Mouse (Mus musculus): Measurements from ENCODE around the gene Gm49368.

Gm49368 gene

DNA sequence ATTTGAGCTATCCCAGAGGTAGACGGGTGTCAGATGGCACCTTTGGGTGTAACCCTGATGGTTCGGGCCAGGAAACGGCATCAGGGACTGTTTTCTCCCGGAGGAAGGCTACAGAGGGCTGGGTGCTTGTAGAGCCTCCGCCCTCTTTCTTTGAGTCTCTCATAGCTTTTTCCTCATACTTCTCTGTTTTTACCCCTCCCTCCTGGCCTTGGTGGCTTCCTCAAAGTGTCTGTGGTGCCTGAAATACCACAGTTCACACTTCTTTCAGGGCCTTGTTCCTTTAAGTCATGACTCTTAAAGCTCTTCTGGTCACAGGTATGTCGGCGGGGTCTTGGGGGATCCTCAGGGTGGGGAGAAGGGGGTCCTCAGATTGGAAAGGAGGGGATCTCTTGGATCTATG lies at the start of gene Gm49368, which contains the start of gene Itgam:
Gm49368 (plus strand) TSS at position 228 of the 400 bp plus-strand sequence.
Itgam (plus strand) TSS at position 185 of the 400 bp plus-strand sequence.
- no peak for TF ChIP-seq GATA4 (IDR thresholded peaks at IDR 0.05; ENCODE audit: insufficient replicate concordance, low read length)

DNA sequence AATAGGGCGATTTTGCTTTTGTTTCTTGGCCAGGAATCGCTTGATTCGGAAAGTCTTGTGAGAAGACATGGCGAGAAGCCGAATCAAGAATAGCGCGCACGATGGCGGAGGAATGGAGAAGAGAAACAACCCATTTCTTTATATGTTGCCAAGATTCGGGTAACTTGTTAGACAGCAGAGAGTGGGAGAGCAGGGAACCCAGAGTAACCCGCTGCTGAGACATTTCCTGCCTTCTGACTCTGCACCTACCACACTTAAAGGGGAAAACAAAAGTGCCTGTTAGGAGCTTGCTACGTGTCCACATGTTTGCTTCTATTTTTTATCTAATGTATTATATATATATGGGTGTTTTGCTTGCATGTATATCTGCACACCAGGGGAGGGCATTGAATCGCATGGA lies 49.4 kb upstream of the Gm49368 start:
- no peak for TF ChIP-seq GATA4 (IDR thresholded peaks at IDR 0.05; ENCODE audit: insufficient replicate concordance, low read length)

DNA sequence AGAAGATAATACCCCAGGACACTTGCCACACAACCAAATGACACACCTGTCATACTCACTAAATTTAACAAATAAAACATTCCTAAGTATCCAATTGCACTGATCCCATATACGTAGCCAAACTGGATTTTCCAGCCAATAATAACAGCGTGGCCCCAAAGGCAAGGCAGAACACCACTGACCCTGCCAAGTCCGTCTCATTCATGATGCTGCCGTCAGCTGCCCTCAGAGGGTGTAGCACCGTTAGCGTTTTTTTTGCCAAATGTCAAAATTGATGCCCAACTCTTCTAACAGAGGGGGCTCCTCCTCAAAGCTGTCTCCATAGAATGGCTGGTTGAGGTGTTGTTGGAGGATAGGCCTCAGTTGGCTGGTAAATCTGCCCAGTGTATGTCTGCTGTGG lies 45.8 kb upstream of the Gm49368 start:
- TF ChIP-seq GATA4 (IDR thresholded peaks at IDR 0.05; ENCODE audit: insufficient replicate concordance, low read length), result no peak

DNA sequence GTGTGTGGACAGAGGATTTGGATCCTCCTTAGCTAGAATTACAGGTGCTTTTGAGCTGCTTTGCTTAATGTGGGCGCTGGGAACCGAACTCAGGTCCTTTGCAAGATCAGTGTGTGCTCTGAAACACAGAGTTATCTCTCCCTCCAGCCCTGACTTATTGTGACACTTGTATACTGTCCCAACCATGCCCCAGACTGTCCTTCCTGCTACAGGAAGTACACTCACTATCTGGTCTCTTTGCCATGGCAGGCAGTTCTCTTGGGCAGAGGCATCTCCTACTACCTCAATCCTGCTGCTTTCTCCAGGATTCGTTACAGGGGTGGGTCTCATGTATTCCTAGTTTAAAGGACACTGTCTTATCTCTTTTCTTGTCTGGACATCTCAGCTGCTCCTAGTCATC lies 44.2 kb upstream of the Gm49368 start:
- no peak for TF ChIP-seq GATA4 (IDR thresholded peaks at IDR 0.05; ENCODE audit: insufficient replicate concordance, low read length)

DNA sequence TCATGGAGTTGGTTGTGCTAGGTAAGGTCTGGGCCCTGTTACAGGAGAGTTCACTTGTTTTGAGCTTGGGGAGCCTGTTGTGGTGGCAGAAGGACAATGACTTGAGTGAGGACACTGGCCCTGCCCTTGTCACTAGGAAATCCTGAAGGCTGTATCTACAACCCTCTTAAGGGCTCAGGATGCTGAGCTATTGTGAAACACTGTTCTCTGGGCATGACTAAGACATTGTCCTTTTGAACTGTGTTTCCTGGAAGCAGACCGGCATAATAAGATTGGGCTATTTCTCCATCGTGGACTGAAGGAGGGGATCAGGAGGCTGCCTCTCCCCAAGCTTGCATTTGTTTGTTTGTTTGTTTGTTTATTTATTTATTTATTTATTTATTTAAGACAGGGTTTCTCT lies 43.3 kb upstream of the Gm49368 start:
- no peak for TF ChIP-seq GATA4 (IDR thresholded peaks at IDR 0.05; ENCODE audit: insufficient replicate concordance, low read length)

DNA sequence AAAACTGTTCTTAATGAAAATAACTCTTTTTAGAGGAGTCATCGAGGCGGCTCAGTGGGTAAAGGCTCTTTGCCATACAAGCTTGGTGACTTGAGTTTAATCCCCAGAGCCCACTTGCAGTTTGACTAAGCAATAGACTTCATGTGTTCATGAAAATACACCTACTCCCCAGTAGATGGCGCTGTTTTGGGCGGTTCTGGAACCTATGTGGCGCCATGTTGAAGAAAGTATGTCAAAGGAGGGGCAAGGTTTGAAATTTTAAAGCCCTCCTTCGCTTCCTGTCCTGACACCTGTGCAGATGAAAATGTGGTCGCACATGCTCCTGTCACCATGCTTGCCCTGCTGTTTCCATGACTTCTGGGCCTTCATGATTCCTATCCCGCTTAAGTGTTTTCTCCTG lies 39.5 kb upstream of the Gm49368 start:
- TF ChIP-seq GATA4 (IDR thresholded peaks at IDR 0.05; ENCODE audit: insufficient replicate concordance, low read length), result no peak

DNA sequence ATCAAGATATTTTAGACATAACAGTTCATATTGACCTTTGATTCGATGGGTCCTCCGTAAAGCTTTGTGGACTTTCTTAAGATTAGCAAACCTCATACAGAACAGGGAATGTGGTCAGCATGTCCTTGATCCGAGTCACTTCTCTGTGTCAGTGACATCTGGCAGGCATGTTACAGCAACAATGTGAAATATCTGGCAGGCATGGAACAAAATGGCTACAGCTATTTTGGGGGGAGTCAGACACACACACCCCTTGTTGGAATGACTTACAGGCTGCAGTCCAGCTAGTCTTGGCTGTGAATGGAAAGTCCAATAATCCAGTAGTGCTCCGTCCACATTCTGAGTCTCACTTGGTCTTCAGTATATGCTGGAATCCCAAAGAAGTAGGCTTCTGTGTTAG lies 38.9 kb upstream of the Gm49368 start:
- no peak for TF ChIP-seq GATA4 (IDR thresholded peaks at IDR 0.05; ENCODE audit: insufficient replicate concordance, low read length)

DNA sequence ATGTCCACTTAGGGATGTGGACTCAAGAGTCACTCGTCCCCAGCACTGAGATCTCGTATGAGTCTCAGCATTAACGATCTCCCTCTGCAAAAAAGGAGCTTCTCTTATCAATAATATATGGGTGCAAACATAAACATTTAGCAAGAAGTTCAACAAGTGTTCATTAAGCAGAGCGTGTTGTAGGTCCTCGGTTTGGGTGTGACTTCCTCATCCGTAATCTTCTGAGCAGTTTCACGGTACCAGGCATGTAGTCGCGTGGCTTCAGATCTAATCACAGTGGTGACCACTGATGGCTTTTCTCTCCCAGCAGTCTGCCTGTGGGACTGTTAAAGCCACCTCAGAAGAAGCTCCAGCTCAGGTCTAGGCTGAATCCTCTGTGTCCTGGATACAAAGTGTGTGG lies 38.1 kb upstream of the Gm49368 start:
- no peak for TF ChIP-seq GATA4 (IDR thresholded peaks at IDR 0.05; ENCODE audit: insufficient replicate concordance, low read length)

DNA sequence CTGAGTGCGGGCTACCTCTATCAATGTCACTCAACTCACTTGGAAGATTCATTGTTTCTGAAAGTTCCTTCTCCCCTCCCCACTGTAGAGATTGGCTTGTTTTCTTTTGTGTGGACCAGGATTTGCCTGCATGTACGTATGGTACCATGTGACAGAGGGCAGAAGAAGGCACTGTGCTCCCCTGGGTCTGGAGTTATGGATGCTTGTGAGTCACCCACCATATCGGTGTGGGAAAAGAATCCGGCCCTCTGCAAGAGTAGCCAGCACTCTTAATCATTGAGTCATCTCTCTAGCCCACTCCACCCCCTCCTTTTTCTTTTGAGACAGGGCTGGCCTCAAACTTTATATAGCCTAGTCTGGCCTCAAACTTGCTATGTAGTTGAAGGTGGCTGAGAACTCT lies 37.6 kb upstream of the Gm49368 start:
- no peak for TF ChIP-seq GATA4 (IDR thresholded peaks at IDR 0.05; ENCODE audit: insufficient replicate concordance, low read length)

DNA sequence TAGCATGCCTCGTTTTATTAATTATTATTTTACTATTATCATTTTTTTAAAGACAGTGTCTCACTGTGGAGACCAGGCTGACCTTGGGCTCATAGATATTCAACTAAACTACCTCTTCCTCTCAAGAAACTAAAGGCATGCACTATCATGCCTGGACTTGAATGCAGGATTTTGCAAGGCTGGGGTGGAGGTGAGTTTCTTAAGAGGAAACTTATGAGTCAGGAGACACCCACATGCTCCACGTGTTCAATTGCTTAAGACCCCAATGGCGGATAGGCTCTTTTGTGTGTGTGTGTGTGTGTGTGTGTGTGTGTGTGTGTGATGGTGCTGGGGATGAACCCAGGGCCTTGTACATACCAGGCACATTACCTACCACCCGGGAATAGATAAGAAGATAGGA lies 37.1 kb upstream of the Gm49368 start:
- TF ChIP-seq GATA4 (IDR thresholded peaks at IDR 0.05; ENCODE audit: insufficient replicate concordance, low read length), result no peak

DNA sequence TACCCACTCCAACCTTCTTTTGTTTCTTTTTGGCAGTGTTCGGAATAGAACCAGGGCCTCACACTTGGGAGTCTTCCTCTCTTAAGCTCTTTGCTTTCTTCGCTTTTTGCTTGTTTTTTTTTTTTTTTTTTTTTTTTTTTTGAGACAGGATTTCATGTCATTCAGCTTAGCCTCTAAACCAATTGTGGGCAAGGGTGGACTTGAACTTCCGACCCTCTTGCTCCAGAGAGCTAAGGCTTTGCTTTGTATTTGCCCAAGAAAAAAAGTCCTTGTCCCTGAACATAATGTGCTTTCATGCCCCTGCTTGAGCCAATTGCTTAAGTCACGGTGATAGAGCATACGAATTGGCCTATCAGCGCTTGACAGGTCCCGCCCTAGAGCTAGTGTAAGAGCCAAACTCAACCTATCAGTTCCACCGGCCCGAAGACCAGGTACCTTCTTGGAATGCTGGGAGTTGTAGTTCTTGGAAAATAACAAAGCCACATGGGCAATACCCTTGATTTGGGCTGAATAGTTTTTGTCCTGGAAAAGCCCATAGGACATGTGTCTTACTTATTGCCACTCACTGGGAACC lies 31.0 kb upstream of the Gm49368 start:
- no peak for TF ChIP-seq GATA4 (IDR thresholded peaks at IDR 0.05; ENCODE audit: insufficient replicate concordance, low read length)

DNA sequence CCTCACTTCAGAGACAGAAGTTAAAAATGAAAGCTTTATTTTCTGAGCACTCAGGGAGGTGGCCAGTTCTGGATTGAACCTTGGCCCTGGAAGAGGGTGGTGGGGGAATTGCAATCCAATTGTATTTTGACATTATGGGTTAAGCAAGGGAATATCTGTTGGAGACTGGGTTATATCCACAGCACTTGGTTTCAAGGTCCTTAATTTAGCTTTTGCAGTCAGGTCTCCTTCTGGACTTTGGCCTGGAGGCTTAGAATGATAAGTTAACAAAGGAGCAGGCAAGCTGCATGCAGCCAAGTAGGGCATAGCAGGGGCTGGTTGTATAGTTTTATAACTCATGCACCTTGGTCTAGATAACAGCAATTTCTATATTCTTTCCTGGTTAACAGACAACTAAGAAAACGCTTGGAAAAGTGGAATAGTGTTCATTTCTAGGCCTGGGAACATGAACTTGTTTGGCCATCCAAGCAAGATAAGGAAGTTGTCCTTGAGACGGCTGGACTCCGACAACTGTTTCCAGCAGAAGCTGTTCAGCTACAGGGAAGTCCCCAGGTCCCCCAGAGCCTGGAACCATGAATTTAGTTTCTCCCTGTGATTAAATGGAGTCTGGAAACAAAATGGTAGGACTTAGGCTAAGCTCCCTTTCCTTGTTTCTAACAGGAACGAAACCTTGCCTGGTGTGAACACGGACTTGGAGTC lies 30.0 kb upstream of the Gm49368 start:
- no peak for TF ChIP-seq GATA4 (IDR thresholded peaks at IDR 0.05; ENCODE audit: insufficient replicate concordance, low read length)

DNA sequence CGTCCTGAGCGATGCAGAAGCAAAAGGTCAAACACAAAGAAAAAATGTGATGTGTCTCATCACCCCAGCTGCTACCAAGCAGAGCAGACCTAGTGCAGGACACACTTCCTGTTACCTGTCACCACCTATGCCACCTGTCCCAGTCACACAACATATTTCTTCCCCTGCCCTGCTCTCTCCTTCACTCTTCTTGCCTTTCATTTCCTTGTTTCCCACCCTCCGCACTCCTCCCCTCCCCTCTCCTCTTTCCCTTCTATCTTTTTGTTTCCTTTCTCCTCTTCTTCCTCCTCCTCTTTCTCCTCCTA lies 29.5 kb upstream of the Gm49368 start:
- no peak for TF ChIP-seq GATA4 (IDR thresholded peaks at IDR 0.05; ENCODE audit: insufficient replicate concordance, low read length)

DNA sequence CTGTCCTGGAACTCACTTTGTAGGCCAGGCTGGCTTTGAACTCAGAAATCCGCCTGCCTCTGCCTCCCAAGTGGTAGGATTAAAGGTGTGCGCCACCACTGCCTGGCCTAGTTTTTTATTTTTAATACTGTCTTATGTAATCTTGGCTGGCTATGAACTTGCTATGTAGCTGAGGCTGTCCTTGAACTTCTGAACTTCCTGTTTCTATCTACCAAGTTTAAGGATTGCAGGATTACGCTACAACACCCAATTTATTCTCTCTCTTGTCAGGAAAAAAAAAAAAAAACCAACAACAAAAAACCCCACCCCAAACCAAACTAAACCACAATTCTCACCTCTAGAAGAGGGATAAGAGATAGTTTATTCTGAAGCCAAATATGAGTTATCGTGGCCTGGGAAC lies 28.9 kb upstream of the Gm49368 start:
- no peak for TF ChIP-seq GATA4 (IDR thresholded peaks at IDR 0.05; ENCODE audit: insufficient replicate concordance, low read length)

DNA sequence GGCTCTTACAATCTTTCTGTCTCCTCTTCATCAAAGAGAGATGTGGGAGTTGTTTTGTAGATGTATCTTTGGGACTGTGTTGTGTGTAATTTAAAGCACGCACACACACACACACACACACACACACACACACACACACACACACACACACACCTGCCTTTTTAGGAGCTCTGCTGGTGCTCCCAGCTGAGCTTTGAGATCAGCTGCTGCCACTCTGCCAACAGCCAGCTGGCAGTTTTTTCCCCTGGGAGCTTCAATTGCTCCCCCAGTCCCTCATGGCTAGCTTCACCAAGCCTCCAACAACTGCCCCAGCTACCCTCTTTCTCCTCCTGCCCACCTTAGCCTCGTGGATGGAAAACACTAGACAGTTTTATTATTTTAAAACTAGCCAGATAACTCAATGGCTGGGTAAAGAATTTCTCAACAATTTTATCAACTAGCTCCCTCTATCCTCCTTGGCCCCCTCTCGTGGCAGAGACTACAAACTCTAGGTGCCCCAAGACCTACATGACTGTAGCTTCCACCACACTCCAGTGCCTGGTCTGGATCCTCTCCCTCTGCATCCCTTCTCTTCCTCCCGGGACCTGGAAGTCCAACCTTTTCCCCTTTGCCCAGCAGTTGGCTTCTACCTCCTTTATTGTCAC lies 18.2 kb upstream of the Gm49368 start:
- no peak for TF ChIP-seq GATA4 (IDR thresholded peaks at IDR 0.05; ENCODE audit: insufficient replicate concordance, low read length)

DNA sequence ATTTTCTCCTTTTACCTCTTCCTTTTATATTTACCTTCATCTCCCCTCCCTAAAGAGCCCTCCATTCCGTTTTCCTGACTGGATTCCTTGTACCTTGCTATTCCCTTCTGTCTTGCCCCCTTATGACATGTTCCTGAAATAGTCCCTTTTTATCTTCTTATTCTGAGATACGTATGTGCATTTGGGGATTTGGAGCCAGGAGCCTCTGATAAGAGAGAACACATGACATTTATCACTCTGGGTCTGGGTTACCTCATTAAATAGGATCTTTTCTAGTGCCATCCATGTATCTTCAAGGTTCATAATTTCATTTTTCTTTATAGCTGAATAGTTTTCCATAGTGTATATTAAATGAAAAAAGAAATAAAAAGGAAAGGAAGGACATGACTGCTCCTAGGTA lies 16.8 kb upstream of the Gm49368 start:
- TF ChIP-seq GATA4 (IDR thresholded peaks at IDR 0.05; ENCODE audit: insufficient replicate concordance, low read length), result no peak

DNA sequence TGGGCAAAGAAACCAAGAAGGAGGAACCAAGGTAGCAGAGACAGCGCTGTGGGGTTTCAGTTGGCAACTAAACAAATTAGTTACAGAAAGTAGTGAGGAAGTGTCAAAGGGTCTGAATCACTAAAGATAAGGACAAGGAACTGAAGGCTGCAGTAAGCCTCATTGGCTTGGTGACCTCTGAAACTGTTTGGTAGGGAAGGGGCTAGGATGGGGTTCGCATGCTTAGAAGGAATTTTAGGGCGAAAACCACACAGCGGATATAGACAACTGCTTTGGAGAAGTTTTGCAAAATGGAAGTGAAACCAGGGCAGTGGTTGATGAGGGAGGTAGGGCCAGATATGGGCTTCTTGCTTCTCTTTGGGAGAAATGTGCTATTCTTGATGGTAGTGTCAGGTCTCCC lies 13.7 kb upstream of the Gm49368 start:
- no peak for TF ChIP-seq GATA4 (IDR thresholded peaks at IDR 0.05; ENCODE audit: insufficient replicate concordance, low read length)
